8 mouse cellular contexts compared by ENCODE assay signal in genomic region chr13:16020659-16021058, GRCm38 (mm10). TPM values are rescaled to one million over a fixed set of nuclear protein-coding genes. Genes with fewer than 3 reads are reported as not detected.
DNase-seq lines count a peak whose midpoint lies in the region; ATAC-seq and TF ChIP-seq lines count a peak whose summit lies in the region.
"Had no signal": no experiment of that assay in that cellular context is flagged by ENCODE, and none has a peak within 500 bp of the region (broad histone marks: within the 10 kb centered on the region; RNA-seq: fewer than 3 reads in every experiment).

No protein-coding gene starts in this region.

- H3K9ac ChIP-seq in MEL (ENCODE audit: control insufficient read depth, low read depth, low read length, poor library complexity, severe bottlenecking): no peak overlapping the region
- no peak overlapping the region for H3K9ac ChIP-seq in heart, embryonic 11.5 days (ENCODE audit: low read depth, low read length)
- H3K9ac ChIP-seq in neural tube, embryonic 15.5 days (replicated peaks): no peak overlapping the region
- H3K9ac ChIP-seq: neural tube, embryonic 13.5 days had no signal

- no peak for TF ChIP-seq EP300 in MEL (IDR thresholded peaks at IDR 0.05; ENCODE audit: low read depth in 1 of 2, low read length in 2 of 2)

- H3K4me3 ChIP-seq in MEL (ENCODE audit: control insufficient read depth in 1 of 2, insufficient read depth in 1 of 2, low read depth in 2 of 2, low read length in 2 of 2): no peak overlapping the region
- H3K4me3 ChIP-seq in heart, embryonic 11.5 days (ENCODE audit: low read depth, low read length): no peak overlapping the region
- no peak overlapping the region for H3K4me3 ChIP-seq in limb, embryonic 10.5 days
- H3K4me3 ChIP-seq in neural tube, embryonic 15.5 days (replicated peaks): no peak overlapping the region
- H3K4me3 ChIP-seq: neural tube, embryonic 13.5 days had no signal

- H3K36me3 ChIP-seq in MEL (ENCODE audit: control insufficient read depth in 1 of 2, insufficient read depth in 2 of 2, low read length in 2 of 2): no peaks in the 10 kb centered on the region
- H3K36me3 ChIP-seq in heart, embryonic 11.5 days (ENCODE audit: control insufficient read depth, insufficient read depth, low read length): no peaks in the 10 kb centered on the region
- no peaks in the 10 kb centered on the region for H3K36me3 ChIP-seq in limb, embryonic 10.5 days
- H3K36me3 ChIP-seq in neural tube, embryonic 15.5 days: no peaks in the 10 kb centered on the region
- H3K36me3 ChIP-seq: neural tube, embryonic 13.5 days had no signal

- no peaks in the 10 kb centered on the region for H3K27me3 ChIP-seq in MEL (ENCODE audit: control insufficient read depth in 1 of 2, insufficient read depth in 2 of 2, low read length in 2 of 2)
- peaks cover 3% of the 10 kb centered on the region; the same call in 1 of the 2 replicates for H3K27me3 ChIP-seq in heart, embryonic 11.5 days (ENCODE audit: control insufficient read depth, insufficient read depth, low read length)
- peaks cover 37% of the 10 kb centered on the region for H3K27me3 ChIP-seq in limb, embryonic 10.5 days (ENCODE audit: low read depth, poor library complexity, severe bottlenecking)
- peaks cover 22% of the 10 kb centered on the region for H3K27me3 ChIP-seq in neural tube, embryonic 15.5 days (replicated peaks)

- no peak for ATAC-seq in heart, embryonic 11.5 days (replicated peaks; ENCODE audit: insufficient number of reproducible peaks, low FRiP score, low TSS enrichment)
- no peak for ATAC-seq in neural tube, embryonic 15.5 days (ENCODE audit: low FRiP score)

- no peak overlapping the region for H3K27ac ChIP-seq in MEL (ENCODE audit: control insufficient read depth, low read depth, low read length)
- no peak overlapping the region for H3K27ac ChIP-seq in heart, embryonic 11.5 days (ENCODE audit: low read depth, low read length)
- no peak overlapping the region for H3K27ac ChIP-seq in limb, embryonic 10.5 days
- no peak overlapping the region for H3K27ac ChIP-seq in neural tube, embryonic 15.5 days (replicated peaks)
- H3K27ac ChIP-seq: neural tube, embryonic 13.5 days had no signal

- H3K4me2 ChIP-seq in heart, embryonic 11.5 days: peak overlapping the region; percentile 29
- H3K4me2 ChIP-seq in neural tube, embryonic 15.5 days: peak overlapping the region; percentile 11; the same call in 1 of the 2 replicates
- H3K4me2 ChIP-seq: neural tube, embryonic 13.5 days had no signal

- no peaks in the 10 kb centered on the region for H3K4me1 ChIP-seq in MEL (ENCODE audit: control insufficient read depth in 1 of 2, insufficient read depth in 2 of 2, low read length in 2 of 2)
- no peaks in the 10 kb centered on the region; the same call in 1 of the 2 replicates for H3K4me1 ChIP-seq in heart, embryonic 11.5 days (ENCODE audit: control insufficient read depth, insufficient read depth, low read length)
- H3K4me1 ChIP-seq in limb, embryonic 10.5 days: peaks cover 23% of the 10 kb centered on the region
- peaks cover 20% of the 10 kb centered on the region for H3K4me1 ChIP-seq in neural tube, embryonic 15.5 days

- peak; percentile 61 to 76 for DNase-seq in left cerebral cortex, adult 18-20 months (ENCODE audit: low spot score in 2 of 2)
- DNase-seq in left cerebral cortex, adult 11 months (ENCODE audit: low spot score): no peak
- DNase-seq in MEL (ENCODE audit: low read depth, low spot score): peak; percentile 42
- peak; percentile 84 for DNase-seq in brain, adult 2 months (ENCODE audit: low read depth, low spot score)
- peak; percentile 58 for DNase-seq in limb, embryonic 10.5 days (ENCODE audit: low spot score)

- no peaks in the 10 kb centered on the region for H3K9me3 ChIP-seq in MEL (replicated peaks; ENCODE audit: insufficient read depth, low read length)
- H3K9me3 ChIP-seq in heart, embryonic 11.5 days (replicated peaks; ENCODE audit: control insufficient read depth, low read length): no peaks in the 10 kb centered on the region
- no peaks in the 10 kb centered on the region for H3K9me3 ChIP-seq in limb, embryonic 10.5 days (replicated peaks)
- H3K9me3 ChIP-seq in neural tube, embryonic 15.5 days (replicated peaks): no peaks in the 10 kb centered on the region
- H3K9me3 ChIP-seq: neural tube, embryonic 13.5 days had no signal

- WGBS in heart, embryonic 11.5 days (ENCODE audit: insufficient replicate concordance): 0% methylated on average over 1 of the region's 1 CpGs
- 2% methylated on average over 1 of the region's 1 CpGs for WGBS in limb, embryonic 10.5 days
- WGBS in neural tube, embryonic 15.5 days: 0% methylated on average over 1 of the region's 1 CpGs

- peak; percentile 9; the same call in 1 of the 2 replicates for TF ChIP-seq RAD21 in MEL (IDR thresholded peaks at IDR 0.05; ENCODE audit: low read depth, low read length)

- H3K79me2 ChIP-seq in MEL (ENCODE audit: control insufficient read depth, insufficient read depth, low read length, poor library complexity): no peaks in the 10 kb centered on the region

- peak; percentile 24 to 50 (median 32); a peak in 5 of 6 replicates for TF ChIP-seq CTCF in MEL (IDR thresholded peaks at IDR 0.05 in 2 of 3, conservative IDR thresholded peaks at IDR 0.05 in 1 of 3; ENCODE audit: control insufficient read depth in 1 of 3, insufficient read depth in 1 of 3, low read depth in 2 of 3, low read length in 3 of 3, poor library complexity in 1 of 3, severe bottlenecking in 1 of 3)

- TF ChIP-seq POLR2A in MEL (IDR thresholded peaks at IDR 0.05; ENCODE audit: control insufficient read depth in 1 of 2, insufficient read depth in 1 of 2, low read depth in 1 of 2, low read length in 2 of 2, poor library complexity in 1 of 2): no peak

TF ChIP-seq in MEL, 35 proteins besides CTCF, POLR2A, EP300 and RAD21:
- no peak for TF ChIP-seq NELFE (IDR thresholded peaks at IDR 0.05; ENCODE audit: low read depth, low read length)
- TF ChIP-seq UBTF (IDR thresholded peaks at IDR 0.05; ENCODE audit: borderline replicate concordance, insufficient read depth, low read depth, low read length): no peak
- no peak for TF ChIP-seq MYB (IDR thresholded peaks at IDR 0.05; ENCODE audit: low read depth, low read length)
- TF ChIP-seq CHD2 (IDR thresholded peaks at IDR 0.05; ENCODE audit: low read length): no peak
- no peak for TF ChIP-seq USF1 (IDR thresholded peaks at IDR 0.05; ENCODE audit: low read depth, low read length)
- TF ChIP-seq ZKSCAN1 (IDR thresholded peaks at IDR 0.05; ENCODE audit: low read depth, low read length): no peak
- TF ChIP-seq SMC3 (IDR thresholded peaks at IDR 0.05; ENCODE audit: low read depth, low read length): peak; percentile 63
- TF ChIP-seq SIN3A (IDR thresholded peaks at IDR 0.05; ENCODE audit: low read length): no peak

RNA-seq across cellular contexts. Expression of gene Inhba, which starts 9.0 kb away (rescaled TPM):
- 10 to 100 TPM; 15.2 to 28.4 TPM for total RNA-seq in left cerebral cortex, adult 18-20 months (2021)
- total RNA-seq in MEL (2012; rRNA removed): not detected in 2 replicates
- polyA plus RNA-seq in MEL (2012; ENCODE audit: insufficient read depth in 1 of 2, insufficient read length in 2 of 2, low read depth in 1 of 2, low replicate concordance in 2 of 2, missing spikeins in 1 of 2): not detected
- polyA plus RNA-seq in heart, embryonic 11.5 days (2014; fragmentation: Nextera tagmentation; extraction: Ambion mirVana): 16.6 and 17.0 TPM in 2 replicates
- 0.14 and 0.44 TPM in 2 replicates for polyA plus RNA-seq in limb, embryonic 10.5 days (2016; fragmentation: Nextera tagmentation; extraction: Ambion mirVana)
- polyA plus RNA-seq in neural tube, embryonic 15.5 days (2015; fragmentation: Nextera tagmentation; extraction: Ambion mirVana): 2.5 and 4.7 TPM in 2 replicates
